Mouse (Mus musculus): Measurements from ENCODE around the gene Enthd1.

- no peak for TF ChIP-seq POLR2A (IDR thresholded peaks at IDR 0.05; ENCODE audit: insufficient read depth, low read depth, low read length)
- TF ChIP-seq CTCF (IDR thresholded peaks at IDR 0.05; ENCODE audit: insufficient read depth, low read depth, low read length): no peak
Observed at GRCm38 (mm10) chr15:80574211-80575040, 9.5 kb upstream of the Enthd1 start.
